Mouse (Mus musculus) olfactory bulb, adult 2 months (tissue): ENCODE data around the gene Slit3.

Source experiments
- CTCF ChIP-seq: fragments of 200-500 bp; IDR thresholded peaks from 2 replicates; pipeline ENCODE4 v1.5.1; 2012; ENCODE audit warnings: low read depth, mild to moderate bottlenecking, low read length, moderate library complexity; ENCODE audit not compliant: insufficient read depth
- POLR2A ChIP-seq: fragments of 200-500 bp; IDR thresholded peaks from 2 replicates; pipeline ENCODE4 v1.6.1; 2012; ENCODE audit warnings: mild to moderate bottlenecking, low read depth, low read length, moderate library complexity; ENCODE audit not compliant: insufficient read depth

DNA sequence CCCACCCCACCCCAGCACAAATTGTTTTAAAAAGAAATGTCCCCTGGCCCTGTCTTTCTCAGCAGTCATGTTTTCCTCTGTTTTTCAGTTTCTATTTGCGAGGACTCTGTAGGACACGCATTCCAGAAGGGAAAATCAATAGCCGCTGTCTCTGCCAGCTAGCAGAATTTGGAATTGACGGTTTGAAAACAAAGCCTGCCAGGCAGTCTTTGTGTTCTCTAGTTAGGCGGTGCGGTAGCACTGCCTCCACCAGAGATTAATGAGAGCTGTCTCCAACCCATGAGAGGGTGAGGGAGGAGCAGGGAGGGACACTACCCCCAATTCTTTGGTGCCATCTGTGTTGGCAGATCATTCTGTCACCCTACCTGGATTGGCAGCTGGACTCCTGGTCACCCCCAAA lies 392.3 kb downstream of the Slit3 start:
- TF ChIP-seq CTCF (no peak), POLR2A (no peak)
